Mouse (Mus musculus): ENCODE measurements around the gene Clptm1. TPM values are rescaled to one million over a fixed set of nuclear protein-coding genes. Genes with fewer than 3 reads are reported as not detected.
"Not testable (repeated sequence)": the region's sequence is repeated elsewhere in the genome, so short reads cannot be mapped to it uniquely, and the experiment has no call there.

Gene Clptm1
- total and polyA plus RNA-seq, 2 experiments from 2014 or later = 109 to 136 TPM

DNA sequence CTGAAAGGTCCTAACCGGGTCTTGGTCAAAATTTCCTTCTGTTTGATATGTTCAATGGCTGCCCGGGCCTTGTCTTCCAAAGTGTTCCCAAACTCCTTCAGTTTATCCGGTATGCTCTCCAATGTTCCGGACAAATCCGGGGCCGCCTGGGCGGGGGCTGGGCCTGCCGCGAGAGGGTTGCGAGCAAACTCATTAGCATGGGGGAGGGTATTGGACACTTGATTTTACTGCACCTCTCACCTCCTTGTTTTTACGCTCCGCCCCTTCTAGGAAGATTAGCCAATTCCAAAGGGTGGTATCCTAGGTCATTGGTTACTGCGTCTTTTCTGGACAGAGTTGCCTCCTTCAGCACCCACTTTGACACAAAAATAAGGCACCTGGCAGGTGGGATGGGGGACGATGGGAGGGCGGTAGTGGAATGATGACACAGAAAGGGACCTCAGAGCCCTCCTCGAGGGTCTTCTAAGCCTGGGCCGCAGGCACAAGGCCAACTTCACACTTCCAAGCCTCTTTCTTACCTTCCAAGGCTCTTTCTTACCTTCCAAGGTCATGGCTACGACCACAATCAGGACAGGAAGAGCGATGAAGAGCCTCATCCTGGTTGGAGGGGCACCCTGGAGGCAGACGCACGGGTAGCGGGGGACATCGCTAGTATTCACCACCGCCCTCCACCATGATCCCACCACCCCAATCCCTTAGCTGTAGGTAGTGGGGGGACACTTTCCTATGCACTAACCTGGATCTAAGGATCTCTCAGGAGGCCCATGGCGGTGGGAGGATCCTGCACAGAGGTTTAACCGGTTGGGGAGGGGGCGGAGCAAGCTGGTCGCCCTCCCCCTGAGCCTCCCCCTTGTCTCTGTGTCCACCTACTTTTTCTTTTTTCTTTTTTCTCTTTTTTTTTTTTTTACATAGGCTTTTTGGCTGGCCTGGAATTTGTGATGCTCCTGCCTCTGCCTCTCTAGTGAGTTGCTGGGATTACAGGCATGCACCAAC, 27.3 kb upstream of the Clptm1 start, which contains the start of gene Apoc1:
TSS of gene Apoc1 (minus strand) at position 788 of the 993 bp plus-strand sequence.
- DNase-seq (no peak), ATAC-seq (no peak)
- peak within 1 kb of the TSS; percentile 36; the same call in 1 of the 2 replicates for H3K27ac ChIP-seq (ENCODE audit: low read depth, low read length)
- no peak within 1 kb of the TSS for H3K4me3 ChIP-seq (ENCODE audit: low read depth, low read length)
- WGBS = 53% methylated on average over 28 of the region's 28 CpGs
- TF ChIP-seq CTCF (IDR thresholded peaks at IDR 0.05; ENCODE audit: low read depth) = no peak
- no peak within 1 kb of the TSS for H3K4me2 ChIP-seq (ENCODE audit: low read depth)
- H3K9ac ChIP-seq = no peak within 1 kb of the TSS
- H3K36me3 ChIP-seq (ENCODE audit: insufficient read depth) = peaks cover 6% of the 10 kb centered on the region; the same call in 1 of the 2 replicates
- H3K4me1 ChIP-seq (ENCODE audit: insufficient read depth) = no peaks in the 10 kb centered on the region
- no peaks in the 10 kb centered on the region for H3K27me3 ChIP-seq (ENCODE audit: insufficient read depth, low read length)
- H3K9me3 ChIP-seq (ENCODE audit: low read length) = no peaks in the 10 kb centered on the region

DNA sequence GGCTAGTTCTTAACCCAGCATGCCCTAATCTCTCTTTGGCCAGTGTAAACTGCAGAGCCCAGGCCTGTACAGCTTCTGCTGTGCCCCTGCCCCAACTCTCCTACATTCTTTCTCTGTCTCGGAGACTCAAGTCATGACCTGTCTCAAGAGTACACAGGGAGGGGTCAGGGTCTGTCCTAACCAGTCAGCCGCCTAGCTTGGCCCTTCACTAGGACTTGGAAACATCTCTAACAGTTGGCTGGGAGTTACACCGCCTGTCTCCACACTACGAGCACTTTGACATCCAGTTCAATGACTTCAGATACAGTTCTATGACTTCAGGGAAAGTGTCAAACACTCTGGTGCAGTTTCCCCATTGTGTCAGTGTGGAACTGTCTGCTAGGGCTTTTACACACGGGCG, 26.6 kb upstream of the Clptm1 start:
- no peak overlapping the region for H3K9ac ChIP-seq
- no peak for DNase-seq
- no peak for ATAC-seq
- 81% methylated on average over 6 of the region's 6 CpGs for WGBS
- no peak overlapping the region for H3K4me3 ChIP-seq (ENCODE audit: low read depth, low read length)
- no peaks in the 10 kb centered on the region for H3K27me3 ChIP-seq (ENCODE audit: insufficient read depth, low read length)
- no peak overlapping the region for H3K4me2 ChIP-seq (ENCODE audit: low read depth)
- no peak for TF ChIP-seq CTCF (IDR thresholded peaks at IDR 0.05; ENCODE audit: low read depth)
- no peaks in the 10 kb centered on the region for H3K9me3 ChIP-seq (ENCODE audit: low read length)
- H3K27ac ChIP-seq (ENCODE audit: low read depth, low read length) = no peak overlapping the region
- H3K36me3 ChIP-seq (ENCODE audit: insufficient read depth) = no peaks in the 10 kb centered on the region; the same call in 1 of the 2 replicates
- H3K4me1 ChIP-seq (ENCODE audit: insufficient read depth) = no peaks in the 10 kb centered on the region

GRCm38 (mm10) chr7:19690845-19691244, 26.0 kb upstream of the Clptm1 start:
- 88% methylated on average over 4 of the region's 4 CpGs for WGBS
- DNase-seq = no peak
- no peak for TF ChIP-seq CTCF (IDR thresholded peaks at IDR 0.05; ENCODE audit: low read depth)
- ATAC-seq = no peak
- H3K4me1 ChIP-seq (ENCODE audit: insufficient read depth) = no peaks in the 10 kb centered on the region
- H3K9me3 ChIP-seq (ENCODE audit: low read length) = no peaks in the 10 kb centered on the region
- no peak overlapping the region for H3K9ac ChIP-seq
- no peaks in the 10 kb centered on the region for H3K36me3 ChIP-seq (ENCODE audit: insufficient read depth)
- no peak overlapping the region for H3K4me2 ChIP-seq (ENCODE audit: low read depth)
- H3K27ac ChIP-seq (ENCODE audit: low read depth, low read length) = no peak overlapping the region
- no peak overlapping the region for H3K4me3 ChIP-seq (ENCODE audit: low read depth, low read length)
- no peaks in the 10 kb centered on the region for H3K27me3 ChIP-seq (ENCODE audit: insufficient read depth, low read length)

GRCm38 (mm10) chr7:19688611-19689010, 23.8 kb upstream of the Clptm1 start:
- ATAC-seq = no peak
- WGBS = 88% methylated on average over 2 of the region's 2 CpGs

DNA sequence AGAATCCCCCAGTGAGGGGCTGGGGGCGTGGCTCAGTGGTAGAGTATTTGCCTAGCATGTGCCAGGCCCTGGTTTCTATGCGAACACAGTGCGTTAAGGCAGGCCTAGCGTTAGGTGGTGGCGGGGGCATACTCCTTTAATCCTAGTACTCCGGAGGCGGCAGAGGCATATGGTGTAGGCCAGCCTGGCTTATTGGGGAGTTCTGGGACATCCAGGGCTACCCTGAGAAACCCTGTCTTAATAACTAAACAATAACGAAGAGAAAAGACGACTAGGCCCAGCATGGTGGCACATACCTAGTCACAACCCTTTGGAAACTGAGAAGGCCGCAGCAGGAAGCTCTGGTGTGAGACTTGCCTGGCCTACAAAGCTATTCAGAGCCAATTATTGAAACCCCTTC, 23.3 kb upstream of the Clptm1 start:
- Histone ChIP-seq H3K4me3 (ENCODE audit: low read depth, low read length) (no peak overlapping the region), H3K27ac (ENCODE audit: low read depth, low read length) (no peak overlapping the region), H3K27me3 (ENCODE audit: insufficient read depth, low read length) (no peaks in the 10 kb centered on the region), H3K4me1 (ENCODE audit: insufficient read depth) (no peaks in the 10 kb centered on the region), H3K36me3 (ENCODE audit: insufficient read depth) (no peaks in the 10 kb centered on the region), H3K9ac (no peak overlapping the region), H3K9me3 (ENCODE audit: low read length) (no peaks in the 10 kb centered on the region), H3K4me2 (ENCODE audit: low read depth) (no peak overlapping the region)
- DNase-seq (no peak), ATAC-seq (no peak)
- WGBS = 92% methylated on average over 10 of the region's 10 CpGs
- TF ChIP-seq CTCF (IDR thresholded peaks at IDR 0.05; ENCODE audit: low read depth) = no peak

More at GRCm38 (mm10) chr7:19688611-19689010, 23.8 kb upstream of the Clptm1 start:
- no peaks in the 10 kb centered on the region for H3K4me1 ChIP-seq (ENCODE audit: insufficient read depth)
- DNase-seq = no peak
- no peaks in the 10 kb centered on the region for H3K36me3 ChIP-seq (ENCODE audit: insufficient read depth)
- no peaks in the 10 kb centered on the region for H3K9me3 ChIP-seq (ENCODE audit: low read length)
- no peak overlapping the region for H3K9ac ChIP-seq
- no peak overlapping the region for H3K27ac ChIP-seq (ENCODE audit: low read depth, low read length)
- no peak overlapping the region for H3K4me3 ChIP-seq (ENCODE audit: low read depth, low read length)
- no peak overlapping the region for H3K4me2 ChIP-seq (ENCODE audit: low read depth)
- TF ChIP-seq CTCF (IDR thresholded peaks at IDR 0.05; ENCODE audit: low read depth) = no peak
- H3K27me3 ChIP-seq (ENCODE audit: insufficient read depth, low read length) = no peaks in the 10 kb centered on the region

GRCm38 (mm10) chr7:19686927-19687583, 22.2 kb upstream of the Clptm1 start:
- not testable (repeated sequence) for H3K27me3 ChIP-seq (ENCODE audit: insufficient read depth, low read length); H3K36me3 ChIP-seq (ENCODE audit: insufficient read depth); DNase-seq; H3K4me2 ChIP-seq (ENCODE audit: low read depth); ATAC-seq; H3K9ac ChIP-seq; H3K9me3 ChIP-seq (ENCODE audit: low read length); H3K27ac ChIP-seq (ENCODE audit: low read depth, low read length); H3K4me1 ChIP-seq (ENCODE audit: insufficient read depth); H3K4me3 ChIP-seq (ENCODE audit: low read depth, low read length)
- 75% methylated on average over 8 of the region's 8 CpGs for WGBS

GRCm38 (mm10) chr7:19686521-19686920, 21.7 kb upstream of the Clptm1 start:
- H3K4me3 ChIP-seq (ENCODE audit: low read depth, low read length) = no peak overlapping the region
- H3K27ac ChIP-seq (ENCODE audit: low read depth, low read length) = no peak overlapping the region
- H3K27me3 ChIP-seq (ENCODE audit: insufficient read depth, low read length) = no peaks in the 10 kb centered on the region
- ATAC-seq (no peak), DNase-seq (no peak)
- 91% methylated on average over 6 of the region's 6 CpGs for WGBS
- no peaks in the 10 kb centered on the region for H3K4me1 ChIP-seq (ENCODE audit: insufficient read depth)
- no peaks in the 10 kb centered on the region for H3K9me3 ChIP-seq (ENCODE audit: low read length)
- no peak overlapping the region for H3K4me2 ChIP-seq (ENCODE audit: low read depth)
- H3K9ac ChIP-seq = no peak overlapping the region
- TF ChIP-seq CTCF (IDR thresholded peaks at IDR 0.05; ENCODE audit: low read depth) = no peak
- H3K36me3 ChIP-seq (ENCODE audit: insufficient read depth) = no peaks in the 10 kb centered on the region
